Mouse (Mus musculus) kidney, postnatal 36 days (tissue): Measurements from ENCODE around the gene Olfr24.
"Not testable (repeated sequence)": the region's sequence is repeated elsewhere in the genome, so short reads cannot be mapped to it uniquely, and the experiment has no call there.

Experiments
- DNase-seq, 2 experiments: peaks; one replicate each; pipeline ENCODE4 v3.0.0; 2021 to 2022; ENCODE audit warnings: mixed read lengths in 2 of 2

Gene Olfr24

GRCm38 (mm10) chr9:18763896-18764295 lies at the start of gene Olfr24:
Gene Olfr24 (minus strand): TSS chr9:18763996.
- no peak for DNase-seq

GRCm38 (mm10) chr9:18785316-18785715 lies 21.5 kb upstream of the Olfr24 start:
- DNase-seq = no peak

GRCm38 (mm10) chr9:18779476-18779875 lies 15.7 kb upstream of the Olfr24 start:
- peak in 1 of 2 experiments; percentile 1 for DNase-seq

GRCm38 (mm10) chr9:18778981-18779380 lies 15.2 kb upstream of the Olfr24 start:
- no peak for DNase-seq

GRCm38 (mm10) chr9:18755595-18755994 lies 8.2 kb downstream of the Olfr24 start:
- DNase-seq = no peak

GRCm38 (mm10) chr9:18744639-18745038 lies 19.2 kb downstream of the Olfr24 start:
- DNase-seq = peak in 1 of 2 experiments; percentile 1

- not testable (repeated sequence) for DNase-seq
Measured at GRCm38 (mm10) chr9:18734177-18734576, 29.6 kb downstream of the Olfr24 start.

DNA sequence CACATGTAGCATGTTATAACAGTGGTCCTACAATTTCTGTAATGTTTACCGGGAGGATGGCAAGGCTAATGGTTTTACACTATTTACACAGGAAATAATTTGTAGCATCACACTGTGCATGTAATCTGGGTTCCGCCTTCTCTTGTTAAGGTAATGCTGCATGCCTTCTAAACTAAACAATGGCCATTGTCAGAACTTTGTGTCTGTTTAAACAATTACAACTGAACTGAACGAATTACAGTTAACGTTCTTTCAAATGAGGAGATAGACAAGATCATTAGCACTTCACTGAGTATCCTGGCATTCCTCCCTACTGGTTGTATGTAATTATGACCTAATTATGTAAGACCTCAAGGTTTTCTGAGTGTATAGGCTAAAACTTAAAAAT lies 41.1 kb downstream of the Olfr24 start:
- DNase-seq = no peak

GRCm38 (mm10) chr9:18721931-18722711 lies 41.7 kb downstream of the Olfr24 start:
- no peak for DNase-seq

GRCm38 (mm10) chr9:18721011-18721410 lies 42.8 kb downstream of the Olfr24 start:
- DNase-seq = no peak

DNA sequence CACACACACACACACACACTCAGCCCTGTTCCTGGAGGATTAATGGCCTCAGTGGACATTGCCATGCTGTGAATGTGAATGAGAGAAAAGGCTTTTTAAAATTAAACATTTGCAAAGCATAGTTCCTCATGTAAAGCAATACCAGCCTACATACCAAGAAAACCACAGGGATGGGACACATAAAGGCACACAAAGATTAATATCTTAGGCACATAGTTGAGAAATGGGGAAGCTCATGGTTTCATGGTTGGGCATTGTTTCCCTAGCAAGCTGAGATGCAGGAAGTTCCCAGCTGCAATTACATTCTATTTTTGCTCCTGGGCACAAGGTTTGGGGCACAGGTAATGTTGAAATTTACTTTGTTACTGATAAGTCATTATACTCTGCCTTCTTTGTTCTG lies 58.2 kb downstream of the Olfr24 start:
- no peak for DNase-seq
